Mouse (Mus musculus) small intestine, adult 2 months (tissue): ENCODE results near the gene Prepl.

ENCODE experiments used
- CTCF ChIP-seq: fragments of 200-500 bp; IDR thresholded peaks from 2 replicates; pipeline ENCODE4 v1.5.1; 2012; ENCODE audit warnings: low read depth, mild to moderate bottlenecking, control low read depth, inconsistent platforms, low read length, moderate library complexity, mixed read lengths; ENCODE audit not compliant: insufficient replicate concordance, insufficient read length; ENCODE audit errors: extremely low read depth
- POLR2A ChIP-seq: fragments of 200-500 bp; IDR thresholded peaks from 2 replicates; pipeline ENCODE4 v1.6.1; 2012; ENCODE audit warnings: low read depth, mild to moderate bottlenecking, control low read depth, inconsistent platforms, low read length, moderate library complexity

- TF ChIP-seq POLR2A (no peak), CTCF (no peak)
Measured at GRCm38 (mm10) chr17:85026436-85026835, 63.6 kb downstream of the Prepl start.
